Mouse (Mus musculus) adrenal gland (tissue): Measurements from ENCODE around the gene Ccdc127.

Experiments
- intact Hi-C: fragments of 180-260 bp; cut with DNase I; formaldehyde crosslinking; loops from one replicate; pipeline ENCODE4 v1.15.1; 2025
- microRNA-seq, 2 experiments: library from miRNA; unstranded; fragments of <30 nt; microRNA quantifications; one replicate each; pipeline ENCODE4; 2019

Ccdc127 gene

DNA sequence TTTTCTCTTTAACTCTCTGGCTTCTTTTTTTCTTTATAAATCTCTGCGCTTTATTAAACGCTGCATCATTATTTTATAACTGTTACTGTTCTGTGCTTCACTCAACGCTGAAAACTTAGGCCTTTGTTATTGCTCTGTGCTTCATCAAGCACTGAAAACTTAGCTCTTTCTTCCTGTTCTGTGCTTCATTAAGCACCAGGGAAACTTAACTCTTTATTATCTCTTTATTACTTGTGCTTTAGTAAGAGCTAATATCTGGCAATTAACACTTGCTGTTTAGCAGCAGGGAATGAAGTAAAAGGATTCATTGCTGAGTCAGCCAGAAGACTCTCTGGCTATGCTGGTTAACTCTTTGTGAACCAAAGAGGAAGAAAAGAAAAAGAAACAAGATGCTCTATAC is 32.2 kb downstream of the Ccdc127 start:
- intact Hi-C loops = no loop called here

DNA sequence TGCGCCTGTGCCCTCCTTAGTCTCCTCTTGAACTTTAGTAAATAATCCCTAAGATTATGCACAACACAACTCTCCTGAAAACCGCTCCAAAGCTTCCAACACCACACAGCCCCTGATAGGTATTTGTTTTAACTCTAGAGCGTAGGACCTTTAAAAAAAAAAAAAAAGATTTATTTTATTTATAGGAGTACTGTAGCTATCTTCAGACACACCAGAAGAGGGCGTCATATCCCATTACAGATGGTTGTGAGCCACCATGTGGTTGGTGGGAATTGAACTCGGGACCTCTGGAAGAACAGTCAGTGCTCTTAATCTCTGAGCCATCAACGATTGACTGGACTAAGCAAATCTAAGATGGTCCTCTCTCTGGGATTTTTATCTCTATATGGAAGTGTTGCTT is 39.6 kb downstream of the Ccdc127 start:
- intact Hi-C loops = no loop called here

DNA sequence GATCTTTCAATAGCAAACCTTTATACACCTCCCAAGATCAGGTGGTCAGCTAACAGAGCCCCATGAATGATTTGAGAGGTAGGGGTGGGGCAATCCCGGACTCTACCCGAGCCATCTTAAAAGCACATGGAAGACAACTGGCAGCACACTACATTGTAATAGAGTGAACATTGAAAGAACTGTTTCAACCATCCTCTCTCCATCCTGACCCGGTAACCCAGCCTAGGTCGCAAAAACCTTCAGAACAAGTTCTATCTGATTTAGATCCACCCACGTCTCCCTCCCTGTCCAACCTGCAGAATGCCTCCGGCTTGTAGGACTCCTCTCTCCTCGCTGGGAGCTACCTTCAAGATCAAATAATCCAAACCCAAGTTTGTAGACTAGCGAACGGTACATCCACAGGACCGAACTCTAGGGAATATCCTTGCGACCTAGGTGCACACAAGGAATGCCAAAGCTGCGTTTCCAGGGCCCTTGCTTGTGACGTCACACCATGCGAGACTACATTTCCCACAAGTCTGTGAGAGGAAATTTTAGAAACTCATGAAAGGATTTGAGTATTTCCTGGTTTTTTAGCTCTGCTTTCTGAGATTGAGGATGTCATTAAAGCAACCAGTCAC is 40.4 kb downstream of the Ccdc127 start, which contains the start of gene Zfp72:
Gene Zfp72 (minus strand): TSS at position 466 of the 620 bp plus-strand sequence.
- intact Hi-C loops = no loop called here

DNA sequence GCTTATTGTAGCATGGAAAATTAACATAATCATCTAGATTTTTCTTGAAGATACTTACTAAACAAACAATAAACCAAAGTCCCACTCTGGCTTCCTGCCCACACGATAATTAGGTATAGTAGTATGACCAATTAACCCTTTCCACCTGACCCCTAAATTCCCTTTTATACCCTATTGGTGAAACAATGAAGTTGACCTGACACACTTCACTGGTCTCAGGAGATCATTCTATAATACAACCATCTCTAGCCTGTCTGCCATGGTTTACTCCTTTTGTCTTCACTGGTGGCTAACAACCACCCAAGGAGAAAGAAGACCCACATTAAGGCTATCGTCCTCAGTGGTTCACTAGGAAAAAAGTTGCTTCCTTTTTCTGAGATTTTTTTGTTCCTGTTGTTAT is 41.0 kb downstream of the Ccdc127 start:
- intact Hi-C loops = no loop called here

DNA sequence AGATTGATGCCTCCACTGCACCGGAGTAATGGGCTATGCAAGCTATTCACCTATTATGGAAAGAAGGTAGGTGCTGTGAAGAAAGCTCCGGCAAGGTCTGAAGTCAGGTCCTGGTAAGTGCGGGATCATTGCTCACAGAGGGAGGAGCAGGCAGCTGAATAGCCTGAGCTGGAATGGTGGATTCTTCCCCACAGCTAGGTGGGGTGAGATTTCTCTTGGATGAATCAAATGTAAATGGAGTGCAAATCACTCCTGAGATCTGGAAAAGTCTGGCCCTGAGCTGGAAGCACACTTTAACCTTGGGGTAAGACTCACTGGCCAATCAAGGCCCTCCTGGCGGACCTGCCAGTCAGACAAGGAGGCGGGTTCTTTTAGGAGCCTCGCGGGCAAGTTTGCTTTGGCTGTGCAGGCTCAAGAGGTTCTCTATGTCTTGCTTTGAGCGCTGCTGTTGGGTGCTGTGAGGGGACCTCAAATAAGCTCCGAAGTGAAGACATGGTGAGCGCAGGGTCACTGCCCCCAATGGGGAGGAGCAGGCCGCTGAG is 49.3 kb downstream of the Ccdc127 start, which contains the start of gene Ftl1-ps1:
Gene Ftl1-ps1 (plus strand): TSS at position 397 of the 542 bp plus-strand sequence.
- intact Hi-C loops = no loop called here

Small RNA genes lying within 50 kb of the gene (microRNA-seq; reads per million reads assigned to microRNA genes)
- 0 reads per million in 2 experiments for gene Mir692-3
